Mouse (Mus musculus) forebrain, embryonic 12.5 days (tissue): Measurements from ENCODE around the gene 4930470P17Rik. TPM values are rescaled to one million over a fixed set of nuclear protein-coding genes. Genes with fewer than 3 reads are reported as not detected.

ENCODE experiments used
- ATAC-seq: fragments of 200-750 bp; cut with Nextera tagmentation; 2 replicates; pipeline ENCODE4 v1.8.0; 2017; ENCODE audit warnings: moderate TSS enrichment; ENCODE audit not compliant: low FRiP score
- H3K27ac ChIP-seq: fragments of 300-500 bp; sonication (generic); 2 replicates; pipeline ENCODE4 v1.5.1; 2016; ENCODE audit warnings: mild to moderate bottlenecking
- H3K27me3 ChIP-seq: fragments of 300-500 bp; sonication (generic); 2 replicates; pipeline ENCODE4 v1.6.1; 2016; ENCODE audit warnings: mild to moderate bottlenecking
- H3K36me3 ChIP-seq: fragments of 300-500 bp; sonication (generic); replicated peaks from 2 replicates; pipeline ENCODE4 v1.6.1; 2016; ENCODE audit warnings: mild to moderate bottlenecking
- H3K4me1 ChIP-seq: fragments of 300-500 bp; sonication (generic); 2 replicates; pipeline ENCODE4 v1.6.1; 2016
- H3K4me2 ChIP-seq: fragments of 300-500 bp; sonication (generic); 2 replicates; pipeline ENCODE4 v1.6.1; 2016; ENCODE audit warnings: mild to moderate bottlenecking, moderate library complexity
- H3K4me3 ChIP-seq: fragments of 300-500 bp; sonication (generic); replicated peaks from 2 replicates; pipeline ENCODE4 v1.5.1; 2016; ENCODE audit warnings: mild to moderate bottlenecking
- H3K9ac ChIP-seq: fragments of 300-500 bp; sonication (generic); 2 replicates; pipeline ENCODE4 v1.6.1; 2016; ENCODE audit warnings: mild to moderate bottlenecking
- H3K9me3 ChIP-seq: fragments of 300-500 bp; sonication (generic); 2 replicates; pipeline ENCODE4 v1.6.1; 2016
- WGBS: fragments of 180-500 bp; shearing (Covaris S2); methylation state at CpG from one replicate; pipeline ENCODE4 v1.1.7; 2016; 5-methylcytosine and 5-hydroxymethylcytosine counted together
- polyA plus RNA-seq: library from polyadenylated mRNA; unstranded; fragments of >200 nt; fragmentation: Nextera tagmentation; extraction: Ambion mirVana; gene quantifications from 2 replicates; pipeline ENCODE4 v1.2.1, GENCODE M21; 2016

Gene 4930470P17Rik
- polyA plus RNA-seq, 1 experiment from 2014 or later = not detected

GRCm38 (mm10) chr2:170535841-170536240, 66.0 kb downstream of the 4930470P17Rik start:
- no peaks in the 10 kb centered on the region; the same call in 1 of the 2 replicates for H3K27me3 ChIP-seq
- H3K9me3 ChIP-seq = no peaks in the 10 kb centered on the region
- H3K4me2 ChIP-seq = no peak overlapping the region
- H3K9ac ChIP-seq = no peak overlapping the region
- H3K36me3 ChIP-seq = no peaks in the 10 kb centered on the region
- H3K27ac ChIP-seq = no peak overlapping the region; the same call in 1 of the 2 replicates
- no peaks in the 10 kb centered on the region for H3K4me1 ChIP-seq
- H3K4me3 ChIP-seq = no peak overlapping the region
- no peak for ATAC-seq

GRCm38 (mm10) chr2:170534803-170535174, 67.0 kb downstream of the 4930470P17Rik start:
- no peak for ATAC-seq
- Histone ChIP-seq H3K27me3 (no peaks in the 10 kb centered on the region; the same call in 1 of the 2 replicates), H3K4me3 (no peak overlapping the region), H3K4me1 (no peaks in the 10 kb centered on the region), H3K27ac (no peak overlapping the region), H3K9me3 (no peaks in the 10 kb centered on the region), H3K4me2 (no peak overlapping the region), H3K36me3 (no peaks in the 10 kb centered on the region), H3K9ac (no peak overlapping the region)
- 94% methylated on average over 10 of the region's 11 CpGs for WGBS

DNA sequence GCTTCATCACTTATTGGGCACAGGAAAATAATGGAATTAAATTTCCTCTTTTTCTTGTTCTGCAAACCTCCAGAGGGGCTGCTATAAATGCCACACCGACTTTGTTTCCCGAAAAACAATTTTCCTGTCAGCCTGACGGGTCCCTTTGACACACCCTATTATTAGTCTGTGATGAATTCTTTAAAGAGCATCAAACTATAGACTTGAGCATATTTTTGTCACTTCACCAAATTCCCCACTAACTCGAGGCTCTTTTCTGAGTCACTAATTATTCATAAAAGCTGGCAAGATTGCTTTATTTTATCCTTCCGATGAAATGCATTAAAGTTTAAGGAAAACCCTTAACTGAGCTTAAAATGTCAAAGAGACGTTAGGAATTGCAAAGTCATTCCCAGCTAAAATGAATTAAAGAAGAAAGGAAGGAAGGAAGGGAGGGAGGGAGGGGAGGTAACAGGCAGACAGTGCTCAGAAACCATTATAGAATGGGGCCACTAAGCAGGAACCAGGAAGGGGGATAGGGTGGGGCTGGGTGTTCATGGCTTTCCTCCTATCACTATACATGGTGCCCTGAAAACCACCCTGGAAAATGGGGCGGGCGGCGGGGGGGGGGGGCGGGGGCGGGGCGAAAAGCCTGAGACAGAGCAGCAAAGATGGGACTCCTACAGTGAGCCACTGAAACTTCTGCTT, 67.6 kb downstream of the 4930470P17Rik start:
- H3K4me3 ChIP-seq = no peak overlapping the region
- 43% methylated on average over 12 of the region's 12 CpGs for WGBS
- peak; percentile 53; the same call in 1 of the 2 replicates for ATAC-seq

DNA sequence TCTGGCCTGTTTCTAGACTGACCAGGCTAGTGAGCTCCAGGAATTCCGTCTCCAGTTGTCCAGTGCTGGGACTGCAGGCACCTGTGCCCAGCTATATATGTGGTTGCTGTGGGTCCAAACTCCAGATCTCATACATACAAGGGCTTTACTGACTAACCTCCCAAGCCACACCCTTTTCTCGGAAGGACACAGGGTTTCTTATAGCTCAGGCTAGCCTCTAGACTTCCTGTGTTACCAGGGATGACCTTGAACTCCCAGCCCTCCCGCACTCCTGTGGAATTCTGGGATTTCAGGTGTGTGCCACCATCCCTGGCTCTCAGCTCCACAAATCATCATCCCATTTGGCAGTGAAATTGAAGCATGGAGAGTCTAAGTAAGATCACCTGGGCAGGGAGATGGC, 71.6 kb downstream of the 4930470P17Rik start:
- H3K9ac ChIP-seq = no peak overlapping the region
- H3K4me1 ChIP-seq = no peaks in the 10 kb centered on the region
- H3K4me3 ChIP-seq = no peak overlapping the region
- no peak for ATAC-seq
- WGBS = 82% methylated on average over 3 of the region's 3 CpGs
- H3K27ac ChIP-seq = no peak overlapping the region
- no peak overlapping the region for H3K4me2 ChIP-seq
- H3K27me3 ChIP-seq = no peaks in the 10 kb centered on the region; the same call in 1 of the 2 replicates
- no peaks in the 10 kb centered on the region for H3K9me3 ChIP-seq
- H3K36me3 ChIP-seq = no peaks in the 10 kb centered on the region

More for the DNA sequence above, 67.6 kb downstream of the 4930470P17Rik start:
- Histone ChIP-seq H3K27ac (no peak overlapping the region), H3K9ac (no peak overlapping the region), H3K9me3 (no peaks in the 10 kb centered on the region), H3K4me1 (no peaks in the 10 kb centered on the region), H3K4me2 (no peak overlapping the region), H3K36me3 (no peaks in the 10 kb centered on the region), H3K27me3 (no peaks in the 10 kb centered on the region; the same call in 1 of the 2 replicates)

GRCm38 (mm10) chr2:170529766-170530165, 72.1 kb downstream of the 4930470P17Rik start:
- 85% methylated on average over 7 of the region's 7 CpGs for WGBS
- no peak for ATAC-seq
- Histone ChIP-seq H3K9ac (no peak overlapping the region), H3K27me3 (no peaks in the 10 kb centered on the region; the same call in 1 of the 2 replicates), H3K36me3 (no peaks in the 10 kb centered on the region), H3K9me3 (no peaks in the 10 kb centered on the region), H3K4me2 (no peak overlapping the region), H3K4me1 (no peaks in the 10 kb centered on the region), H3K4me3 (no peak overlapping the region), H3K27ac (no peak overlapping the region)

Other genes starting within 250 kb of the 4930470P17Rik start
- 1.00 and 1.3 TPM in 2 replicates for gene Bcas1, start 174.2 kb downstream of the 4930470P17Rik start, polyA plus RNA-seq
- gene Pfdn4, start 105.6 kb downstream of the 4930470P17Rik start, polyA plus RNA-seq = 139 and 140 TPM in 2 replicates
- gene Cyp24a1, start 104.9 kb downstream of the 4930470P17Rik start, polyA plus RNA-seq = 0.06 TPM in 1 of 2 replicates, not detected in the other
- gene Dok5, start 129.8 kb upstream of the 4930470P17Rik start, polyA plus RNA-seq = 14.6 and 15.2 TPM in 2 replicates